Comparison of ENCODE assay signal across 9 mouse cellular contexts in genomic region chr9:44515131-44515751, GRCm38 (mm10). TPM values are rescaled to one million over a fixed set of nuclear protein-coding genes. Genes with fewer than 3 reads are reported as not detected.
DNase-seq lines count a peak whose midpoint lies in the region; ATAC-seq lines count a peak whose summit lies in the region.
"Had no signal": no experiment of that assay in that cellular context is flagged by ENCODE, and none has a peak within 500 bp of the region (broad histone marks: within the 10 kb centered on the region; RNA-seq: fewer than 3 reads in every experiment).

No protein-coding gene starts in this region.

- DNase-seq in adrenal gland, postnatal 14 days: peak; percentile 70
- DNase-seq in adrenal gland, adult 8-10 months: no peak
- DNase-seq in R1 (ENCODE audit: low read depth, low spot score): peak; percentile 96
- peak; percentile 60 to 63 for DNase-seq in heart, postnatal 36 days
- DNase-seq in cerebellum, postnatal 36 days: no peak
- DNase-seq in layer of hippocampus, adult 18-20 months (ENCODE audit: low spot score in 2 of 2): no peak

- H3K36me3 ChIP-seq in liver, embryonic 15.5 days (replicated peaks): no peaks in the 10 kb centered on the region
- H3K36me3 ChIP-seq in stomach, embryonic 15.5 days: no peaks in the 10 kb centered on the region

- H3K4me1 ChIP-seq in liver, embryonic 15.5 days (replicated peaks): peaks cover 43% of the 10 kb centered on the region
- 0 out of 2 replicates have a peak, but pooled peaks cover 22% of the 10 kb centered on the region for H3K4me1 ChIP-seq in stomach, embryonic 15.5 days

- peak overlapping the region; percentile 62 for H3K4me2 ChIP-seq in liver, embryonic 15.5 days
- H3K4me2 ChIP-seq in stomach, embryonic 15.5 days: peak overlapping the region; percentile 41

- intact Hi-C loops in heart, postnatal 36 days (cut with DNase I): no loop called here

- peak overlapping the region; percentile 37 for H3K4me3 ChIP-seq in liver, embryonic 15.5 days (replicated peaks)
- 0 out of 2 replicates have a peak overlapping the region, but pooled peaks have one; percentile 13 for H3K4me3 ChIP-seq in stomach, embryonic 15.5 days (replicated peaks)

- no peaks in the 10 kb centered on the region for H3K9me3 ChIP-seq in liver, embryonic 15.5 days (replicated peaks)
- no peaks in the 10 kb centered on the region for H3K9me3 ChIP-seq in stomach, embryonic 15.5 days

- H3K27me3 ChIP-seq in liver, embryonic 15.5 days: no peaks in the 10 kb centered on the region; the same call in 1 of the 2 replicates
- no peaks in the 10 kb centered on the region for H3K27me3 ChIP-seq in stomach, embryonic 15.5 days (replicated peaks)

- peak overlapping the region; percentile 15; the same call in 1 of the 2 replicates for H3K9ac ChIP-seq in liver, embryonic 15.5 days
- H3K9ac ChIP-seq in stomach, embryonic 15.5 days: no peak overlapping the region

- ATAC-seq in liver, embryonic 15.5 days (ENCODE audit: insufficient read depth): peak; percentile 52; the same call in 1 of the 2 replicates
- peak; percentile 83 for ATAC-seq in stomach, embryonic 15.5 days (ENCODE audit: insufficient read depth, low FRiP score, low read depth)

- peak overlapping the region; percentile 7 for H3K27ac ChIP-seq in liver, embryonic 15.5 days (replicated peaks)
- H3K27ac ChIP-seq in stomach, embryonic 15.5 days: peak overlapping the region; percentile 73

- 19% methylated on average over 12 of the region's 12 CpGs for WGBS in liver, embryonic 15.5 days (ENCODE audit: insufficient replicate concordance)
- 32% methylated on average over 12 of the region's 12 CpGs for whole genome bisulfite sequencing in stomach, embryonic 15.5 days

RNA-seq across cellular contexts. Expression of gene Bcl9l, which starts 32.6 kb away (rescaled TPM):
- total RNA-seq in adrenal gland, postnatal 14 days (2021): 59.3 and 61.7 TPM in 2 replicates
- 10 to 100 TPM; 48.9 to 76.1 (median 66.7) TPM for total RNA-seq in adrenal gland, adult 8-10 months (2022)
- 10 to 100 TPM; 44.6 to 59.4 TPM for total RNA-seq in heart, postnatal 36 days (2021)
- polyA plus RNA-seq in liver, embryonic 15.5 days (2015; fragmentation: Nextera tagmentation; extraction: Ambion mirVana): 1.9 and 2.3 TPM in 2 replicates
- polyA plus RNA-seq in stomach, embryonic 15.5 days (2015; fragmentation: Nextera tagmentation; extraction: Ambion mirVana): 12.0 and 12.1 TPM in 2 replicates
- total RNA-seq in layer of hippocampus, adult 18-20 months (2021): 10 to 100 TPM; 64.0 to 72.3 TPM

RNA-seq across cellular contexts. Expression of gene Cxcr5, which starts 46.4 kb away (rescaled TPM):
- 0.56 and 4.4 TPM in 2 replicates for total RNA-seq in adrenal gland, postnatal 14 days (2021)
- under 1 TPM; 0.13 to 0.32 (median 0.18) TPM for total RNA-seq in adrenal gland, adult 8-10 months (2022)
- under 1 TPM; 0.22 to 0.47 TPM for total RNA-seq in heart, postnatal 36 days (2021)
- polyA plus RNA-seq in liver, embryonic 15.5 days (2015; fragmentation: Nextera tagmentation; extraction: Ambion mirVana): 0.13 TPM in 1 of 2 replicates, not detected in the other
- polyA plus RNA-seq in stomach, embryonic 15.5 days (2015; fragmentation: Nextera tagmentation; extraction: Ambion mirVana): 0.54 and 0.62 TPM in 2 replicates
- not detected for total RNA-seq in layer of hippocampus, adult 18-20 months (2021)
- polyA plus RNA-seq: heart, embryonic 14.5 days had no signal

Comparison
In these comparisons a context has a peak if more than half of its experiments do, and no peak if none do; other contexts are left out.
1. DNase-seq: peak in adrenal gland, postnatal 14 days (single experiment), R1 (single experiment) and heart, postnatal 36 days (2 of 2); none in adrenal gland, adult 8-10 months (single experiment), cerebellum, postnatal 36 days (0 of 2) and layer of hippocampus, adult 18-20 months (0 of 2).